ENCODE assay signal across 14 mouse cellular contexts in genomic region chr1:82527931-82528330, GRCm38 (mm10). TPM values are rescaled to one million over a fixed set of nuclear protein-coding genes. Genes with fewer than 3 reads are reported as not detected.
"Had no signal": no experiment of that assay in that cellular context is flagged by ENCODE, and none has a peak within 500 bp of the region (broad histone marks: within the 10 kb centered on the region; RNA-seq: fewer than 3 reads in every experiment).

No protein-coding gene starts in this region.

- H3K36me3 ChIP-seq: liver, embryonic 15.5 days had no signal

- H3K4me3 ChIP-seq: layer of hippocampus, adult 2 months; liver, embryonic 15.5 days had no signal

- H3K9ac ChIP-seq: liver, embryonic 15.5 days had no signal

- H3K4me1 ChIP-seq: liver, embryonic 15.5 days had no signal

- ATAC-seq: lung, postnatal 0 days had no signal

- H3K4me2 ChIP-seq: liver, embryonic 11.5 days; liver, embryonic 15.5 days had no signal

- H3K9me3 ChIP-seq: liver, embryonic 15.5 days had no signal

- H3K27ac ChIP-seq: layer of hippocampus, adult 2 months; liver, embryonic 15.5 days had no signal

- H3K27me3 ChIP-seq: liver, embryonic 15.5 days had no signal

- DNase-seq: kidney, adult 18-20 months; kidney, postnatal 10 days; kidney, postnatal 4 days; lung, adult 2 months; lung, postnatal 36 days; right cerebral cortex, postnatal 4 days; spleen, adult 18-20 months; thymus, adult 2 months; thymus, postnatal 25 days had no signal

RNA-seq across cellular contexts. Expression of gene Col4a3, which starts 58.8 kb away (rescaled TPM):
- total RNA-seq: megakaryocyte progenitor cell, adult 5-6 weeks had no signal
